In the genomic region with DNA sequence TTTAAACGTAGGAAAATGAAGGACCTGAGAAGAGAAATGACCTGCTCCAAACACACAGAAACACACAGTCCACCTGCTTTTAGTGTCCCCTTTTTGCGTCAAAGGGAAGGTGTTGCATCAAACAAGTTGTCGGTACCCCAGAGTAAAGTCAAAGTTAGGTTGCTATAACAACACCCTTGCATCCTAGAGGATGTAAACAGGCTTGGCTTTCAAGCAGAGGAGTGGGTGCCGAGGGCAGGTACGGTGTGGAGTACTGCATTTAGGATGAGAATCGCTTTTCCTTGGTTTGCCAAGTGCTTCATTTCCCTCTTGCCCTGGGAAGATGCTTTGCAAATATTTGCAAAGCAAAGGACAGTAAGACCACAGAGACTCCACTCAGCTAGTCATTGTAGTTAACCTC, we compare ENCODE assay signal across 13 mouse cellular contexts. TPM values are rescaled to one million over a fixed set of nuclear protein-coding genes. Genes with fewer than 3 reads are reported as not detected.
DNase-seq lines count a peak whose midpoint lies in the region; ATAC-seq and TF ChIP-seq lines count a peak whose summit lies in the region.
"Had no signal": no experiment of that assay in that cellular context is flagged by ENCODE, and none has a peak within 500 bp of the region (broad histone marks: within the 10 kb centered on the region; RNA-seq: fewer than 3 reads in every experiment).

No protein-coding gene starts in this region.

- no peak for ATAC-seq in kidney, embryonic 14.5 days (ENCODE audit: low FRiP score, low TSS enrichment)
- ATAC-seq in embryonic facial prominence, embryonic 15.5 days (ENCODE audit: insufficient number of reproducible peaks, low FRiP score, low TSS enrichment, low read depth): no peak
- no peak for ATAC-seq in limb, embryonic 14.5 days (ENCODE audit: low FRiP score, low read depth)
- ATAC-seq: liver, embryonic 12.5 days had no signal

- TF ChIP-seq CTCF in cortical plate, adult 2 months (IDR thresholded peaks at IDR 0.05; ENCODE audit: extremely low read depth, insufficient read depth, low read length): no peak

- no peak overlapping the region for H3K9ac ChIP-seq in kidney, embryonic 14.5 days (ENCODE audit: low read depth, low read length)
- H3K9ac ChIP-seq in embryonic facial prominence, embryonic 15.5 days: no peak overlapping the region
- H3K9ac ChIP-seq in limb, embryonic 14.5 days (ENCODE audit: low read depth, low read length, severe bottlenecking): no peak overlapping the region
- H3K9ac ChIP-seq: liver, embryonic 12.5 days had no signal

- 0 out of 2 replicates have a peak overlapping the region, but pooled peaks have one; percentile 4 for H3K4me2 ChIP-seq in kidney, embryonic 14.5 days (replicated peaks; ENCODE audit: low read depth, low read length)
- peak overlapping the region; percentile 21; the same call in 1 of the 2 replicates for H3K4me2 ChIP-seq in embryonic facial prominence, embryonic 15.5 days (replicated peaks)
- no peak overlapping the region for H3K4me2 ChIP-seq in limb, embryonic 14.5 days (replicated peaks; ENCODE audit: low read depth, low read length, severe bottlenecking)

- H3K9me3 ChIP-seq in kidney, embryonic 14.5 days (ENCODE audit: control insufficient read depth, low read length): no peaks in the 10 kb centered on the region
- no peaks in the 10 kb centered on the region for H3K9me3 ChIP-seq in embryonic facial prominence, embryonic 15.5 days (replicated peaks)
- H3K9me3 ChIP-seq in limb, embryonic 14.5 days (ENCODE audit: control insufficient read depth, low read length): no peaks in the 10 kb centered on the region
- H3K9me3 ChIP-seq: liver, embryonic 12.5 days had no signal

- no peaks in the 10 kb centered on the region for H3K36me3 ChIP-seq in kidney, embryonic 14.5 days (ENCODE audit: control insufficient read depth, insufficient read depth, low read length)
- H3K36me3 ChIP-seq in embryonic facial prominence, embryonic 15.5 days: no peaks in the 10 kb centered on the region
- H3K36me3 ChIP-seq in limb, embryonic 14.5 days (ENCODE audit: control insufficient read depth, insufficient read depth, low read length): no peaks in the 10 kb centered on the region
- H3K36me3 ChIP-seq: liver, embryonic 12.5 days had no signal

- peaks cover 50% of the 10 kb centered on the region for H3K4me1 ChIP-seq in kidney, embryonic 14.5 days (ENCODE audit: control insufficient read depth, insufficient read depth, low read length)
- peaks cover 3% of the 10 kb centered on the region; the same call in 1 of the 2 replicates for H3K4me1 ChIP-seq in cortical plate, adult 2 months (ENCODE audit: control insufficient read depth, insufficient read depth, low read length)
- H3K4me1 ChIP-seq in embryonic facial prominence, embryonic 15.5 days: peaks cover 29% of the 10 kb centered on the region
- peaks cover 15% of the 10 kb centered on the region for H3K4me1 ChIP-seq in limb, embryonic 14.5 days (ENCODE audit: control insufficient read depth, insufficient read depth, low read length)
- H3K4me1 ChIP-seq: liver, embryonic 12.5 days had no signal

- no peak for TF ChIP-seq POLR2A in cortical plate, adult 2 months (IDR thresholded peaks at IDR 0.05; ENCODE audit: extremely low read depth, insufficient read depth, low read length)
- TF ChIP-seq POLR2A in limb, embryonic 14.5 days (IDR thresholded peaks at IDR 0.05; ENCODE audit: borderline replicate concordance, extremely low read depth, insufficient read depth, insufficient read length): no peak

- no peak for DNase-seq in kidney, postnatal 36 days
- DNase-seq in limb, embryonic 14.5 days (ENCODE audit: low spot score): no peak
- no peak for DNase-seq in B cell, adult 2 months
- DNase-seq in frontal cortex, adult 2 months (ENCODE audit: extremely low spot score in 1 of 2, low spot score in 1 of 2): no peak
- no peak for DNase-seq in urinary bladder, postnatal 4 days (ENCODE audit: low spot score in 2 of 2)
- DNase-seq: adrenal gland, postnatal 25 days; cerebellum, adult 9-11 months; gastrocnemius, postnatal 14 days; spleen, adult 18-20 months had no signal

- WGBS in kidney, embryonic 14.5 days: 41% methylated on average over 6 of the region's 6 CpGs
- 45% methylated on average over 6 of the region's 6 CpGs for WGBS in embryonic facial prominence, embryonic 15.5 days
- 50% methylated on average over 6 of the region's 6 CpGs for WGBS in limb, embryonic 14.5 days

- no peak overlapping the region for H3K4me3 ChIP-seq in kidney, embryonic 14.5 days (ENCODE audit: low read length)
- H3K4me3 ChIP-seq in cortical plate, adult 2 months (ENCODE audit: insufficient read depth, low read length): peak overlapping the region; percentile 4
- no peak overlapping the region for H3K4me3 ChIP-seq in embryonic facial prominence, embryonic 15.5 days (replicated peaks)
- H3K4me3 ChIP-seq in limb, embryonic 14.5 days (replicated peaks; ENCODE audit: low read length): 0 out of 2 replicates have a peak overlapping the region, but pooled peaks have one; percentile 80
- H3K4me3 ChIP-seq: liver, embryonic 12.5 days had no signal

- H3K27ac ChIP-seq in kidney, embryonic 14.5 days (ENCODE audit: low read depth, low read length): no peak overlapping the region
- H3K27ac ChIP-seq in cortical plate, adult 2 months (ENCODE audit: insufficient read depth, low read length): peak overlapping the region; percentile 60; the same call in 1 of the 2 replicates
- no peak overlapping the region for H3K27ac ChIP-seq in embryonic facial prominence, embryonic 15.5 days (replicated peaks)
- no peak overlapping the region for H3K27ac ChIP-seq in limb, embryonic 14.5 days (replicated peaks; ENCODE audit: low read depth, low read length)
- H3K27ac ChIP-seq: liver, embryonic 12.5 days had no signal

- H3K27me3 ChIP-seq in kidney, embryonic 14.5 days (ENCODE audit: control insufficient read depth, insufficient read depth, low read length): no peaks in the 10 kb centered on the region
- no peaks in the 10 kb centered on the region for H3K27me3 ChIP-seq in embryonic facial prominence, embryonic 15.5 days
- H3K27me3 ChIP-seq in limb, embryonic 14.5 days (ENCODE audit: control insufficient read depth, insufficient read depth, low read length): no peaks in the 10 kb centered on the region

RNA-seq across cellular contexts. Expression of gene St6gal1, which starts 3.3 kb away (rescaled TPM):
- polyA plus RNA-seq in kidney, embryonic 14.5 days (2014; fragmentation: Nextera tagmentation; extraction: Ambion mirVana): 32.5 and 36.7 TPM in 2 replicates
- polyA plus RNA-seq in cortical plate, adult 2 months (2012; rRNA removed): 13.3 and 13.5 TPM in 2 replicates
- 13.5 and 16.5 TPM in 2 replicates for polyA plus RNA-seq in embryonic facial prominence, embryonic 15.5 days (2015; fragmentation: Nextera tagmentation; extraction: Ambion mirVana)
- polyA plus RNA-seq in limb, embryonic 14.5 days (2012; rRNA removed): 13.3 and 14.7 TPM in 2 replicates
- 16.8 and 20.6 TPM in 2 replicates for polyA plus RNA-seq in limb, embryonic 14.5 days (2014; fragmentation: Nextera tagmentation; extraction: Ambion mirVana)
- polyA plus RNA-seq in frontal cortex, adult 2 months (2012; rRNA removed): 15.8 and 19.8 TPM in 2 replicates

Comparison
In these comparisons a context has a peak if more than half of its experiments do, and no peak if none do; other contexts are left out.
1. H3K4me3 ChIP-seq: peak in cortical plate, adult 2 months (single experiment) and limb, embryonic 14.5 days (single experiment); none in kidney, embryonic 14.5 days (single experiment) and embryonic facial prominence, embryonic 15.5 days (single experiment).